Mouse (Mus musculus) megakaryocyte, embryonic 14.5 days (primary cell): ENCODE data around the gene Slc6a6.

Experiments used
- FLI1 ChIP-seq: IDR thresholded peaks from 2 replicates; pipeline ENCODE4 v1.6.1; 2012; ENCODE audit warnings: low read length, inconsistent platforms, mixed read lengths
- GATA1 ChIP-seq: IDR thresholded peaks from 3 replicates; pipeline ENCODE4 v1.6.1; 2012; ENCODE audit warnings: mixed read lengths, low read length, inconsistent platforms, borderline replicate concordance

- peak; percentile 49; the same call in 1 of the 2 replicates for TF ChIP-seq FLI1
- no peak for TF ChIP-seq GATA1
Measured at GRCm38 (mm10) chr6:91679095-91679577, 4.7 kb upstream of the Slc6a6 start.
